ENCODE assay signal across 8 mouse cellular contexts in the genomic region with DNA sequence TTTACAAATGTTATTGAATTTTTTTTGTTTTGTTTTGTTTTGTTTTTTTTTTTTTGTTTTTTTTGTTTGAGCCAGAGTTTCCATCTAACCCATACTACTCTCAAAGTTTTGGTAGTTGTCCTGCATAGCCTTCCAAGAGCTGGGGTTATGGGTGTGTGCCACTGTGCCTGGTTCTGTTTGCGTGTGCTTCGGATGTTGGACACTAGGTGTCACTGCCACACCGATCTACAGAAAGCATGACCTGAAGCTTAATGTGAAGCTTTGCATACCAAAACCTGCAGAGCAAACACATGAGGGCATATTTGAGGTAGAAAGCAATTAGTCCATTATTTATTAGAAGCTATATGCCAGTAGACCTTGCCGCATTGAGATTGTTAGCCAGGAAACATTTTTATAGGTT. TPM values are rescaled to one million over a fixed set of nuclear protein-coding genes. Genes with fewer than 3 reads are reported as not detected.
DNase-seq lines count a peak whose midpoint lies in the region; ATAC-seq and TF ChIP-seq lines count a peak whose summit lies in the region.

No protein-coding gene starts in this region.

- no peak overlapping the region for H3K27ac ChIP-seq in neural tube, embryonic 15.5 days (replicated peaks)
- no peak overlapping the region for H3K27ac ChIP-seq in forebrain, postnatal 0 days (ENCODE audit: low read depth, low read length)
- no peak overlapping the region for H3K27ac ChIP-seq in hindbrain, embryonic 15.5 days (replicated peaks)
- H3K27ac ChIP-seq in midbrain, postnatal 0 days (ENCODE audit: low read depth, low read length), result no peak overlapping the region
- no peak overlapping the region for H3K27ac ChIP-seq in stomach, postnatal 0 days (replicated peaks)

- H3K9me3 ChIP-seq in neural tube, embryonic 15.5 days (replicated peaks), result no peaks in the 10 kb centered on the region
- H3K9me3 ChIP-seq in forebrain, postnatal 0 days (ENCODE audit: low read length), result no peaks in the 10 kb centered on the region
- H3K9me3 ChIP-seq in hindbrain, embryonic 15.5 days, result no peaks in the 10 kb centered on the region
- no peaks in the 10 kb centered on the region for H3K9me3 ChIP-seq in midbrain, postnatal 0 days (ENCODE audit: low read length)
- no peaks in the 10 kb centered on the region for H3K9me3 ChIP-seq in stomach, postnatal 0 days (ENCODE audit: control insufficient read depth, low read length)

- TF ChIP-seq CTCF in forebrain, postnatal 0 days (IDR thresholded peaks at IDR 0.05; ENCODE audit: low read depth), result peak; percentile 91
- peak; percentile 95 for TF ChIP-seq CTCF in midbrain, postnatal 0 days (IDR thresholded peaks at IDR 0.05)
- TF ChIP-seq CTCF in stomach, postnatal 0 days (IDR thresholded peaks at IDR 0.05; ENCODE audit: low read depth), result peak; percentile 95

- no peak overlapping the region for H3K9ac ChIP-seq in neural tube, embryonic 15.5 days (replicated peaks)
- no peak overlapping the region for H3K9ac ChIP-seq in forebrain, postnatal 0 days
- H3K9ac ChIP-seq in hindbrain, embryonic 15.5 days, result no peak overlapping the region
- no peak overlapping the region for H3K9ac ChIP-seq in midbrain, postnatal 0 days (replicated peaks; ENCODE audit: low read length, poor library complexity, severe bottlenecking)
- H3K9ac ChIP-seq in stomach, postnatal 0 days (ENCODE audit: low read length), result no peak overlapping the region

- no peak for TF ChIP-seq EP300 in stomach, postnatal 0 days (optimal IDR thresholded peaks at IDR 0.05)

- ATAC-seq in neural tube, embryonic 15.5 days (ENCODE audit: low FRiP score), result no peak
- peak; percentile 67 for ATAC-seq in forebrain, postnatal 0 days
- peak; percentile 51; the same call in 1 of the 2 replicates for ATAC-seq in hindbrain, embryonic 15.5 days (ENCODE audit: low FRiP score, low read depth)
- no peak for ATAC-seq in midbrain, postnatal 0 days (ENCODE audit: low FRiP score)
- peak; percentile 72 for ATAC-seq in stomach, postnatal 0 days (ENCODE audit: low FRiP score, low TSS enrichment)

- no peaks in the 10 kb centered on the region for H3K27me3 ChIP-seq in neural tube, embryonic 15.5 days (replicated peaks)
- no peaks in the 10 kb centered on the region for H3K27me3 ChIP-seq in forebrain, postnatal 0 days (ENCODE audit: insufficient read depth, low read length)
- H3K27me3 ChIP-seq in hindbrain, embryonic 15.5 days, result no peaks in the 10 kb centered on the region
- H3K27me3 ChIP-seq in midbrain, postnatal 0 days (ENCODE audit: insufficient read depth, low read length), result no peaks in the 10 kb centered on the region
- H3K27me3 ChIP-seq in stomach, postnatal 0 days (ENCODE audit: control insufficient read depth, insufficient read depth, low read length), result no peaks in the 10 kb centered on the region

- intact Hi-C loops in left cerebral cortex, postnatal 25 days (cut with DNase I), result loop anchor here (5.0 to 10.0 kb wide), 5 partner anchors 83 to 790 kb away; no protein-coding TSS in a partner anchor

- H3K4me3 ChIP-seq in neural tube, embryonic 15.5 days (replicated peaks), result no peak overlapping the region
- H3K4me3 ChIP-seq in forebrain, postnatal 0 days (ENCODE audit: low read depth, low read length), result no peak overlapping the region
- no peak overlapping the region for H3K4me3 ChIP-seq in hindbrain, embryonic 15.5 days
- H3K4me3 ChIP-seq in midbrain, postnatal 0 days (ENCODE audit: low read depth, low read length), result no peak overlapping the region
- no peak overlapping the region for H3K4me3 ChIP-seq in stomach, postnatal 0 days (ENCODE audit: low read depth, low read length)

- H3K36me3 ChIP-seq in neural tube, embryonic 15.5 days, result no peaks in the 10 kb centered on the region
- H3K36me3 ChIP-seq in forebrain, postnatal 0 days (ENCODE audit: insufficient read depth), result no peaks in the 10 kb centered on the region
- H3K36me3 ChIP-seq in hindbrain, embryonic 15.5 days, result no peaks in the 10 kb centered on the region
- H3K36me3 ChIP-seq in midbrain, postnatal 0 days (ENCODE audit: insufficient read depth, low read length), result peaks cover 2% of the 10 kb centered on the region; the same call in 1 of the 2 replicates
- H3K36me3 ChIP-seq in stomach, postnatal 0 days (ENCODE audit: control insufficient read depth, insufficient read depth, low read length), result no peaks in the 10 kb centered on the region

- WGBS in neural tube, embryonic 15.5 days, result 10% methylated on average over 4 of the region's 4 CpGs
- WGBS in forebrain, postnatal 0 days, result 16% methylated on average over 4 of the region's 4 CpGs
- 10% methylated on average over 4 of the region's 4 CpGs for WGBS in hindbrain, embryonic 15.5 days
- 17% methylated on average over 4 of the region's 4 CpGs for WGBS in midbrain, postnatal 0 days
- WGBS in stomach, postnatal 0 days, result 12% methylated on average over 4 of the region's 4 CpGs

- H3K4me2 ChIP-seq in neural tube, embryonic 15.5 days, result no peak overlapping the region
- no peak overlapping the region for H3K4me2 ChIP-seq in forebrain, postnatal 0 days (ENCODE audit: low read depth)
- no peak overlapping the region for H3K4me2 ChIP-seq in hindbrain, embryonic 15.5 days
- no peak overlapping the region for H3K4me2 ChIP-seq in midbrain, postnatal 0 days (ENCODE audit: low read depth, low read length, poor library complexity, severe bottlenecking)
- no peak overlapping the region for H3K4me2 ChIP-seq in stomach, postnatal 0 days (replicated peaks; ENCODE audit: low read depth)

- H3K4me1 ChIP-seq in neural tube, embryonic 15.5 days, result peaks cover 3% of the 10 kb centered on the region; the same call in 1 of the 2 replicates
- no peaks in the 10 kb centered on the region for H3K4me1 ChIP-seq in forebrain, postnatal 0 days (ENCODE audit: insufficient read depth)
- no peaks in the 10 kb centered on the region for H3K4me1 ChIP-seq in hindbrain, embryonic 15.5 days (replicated peaks)
- H3K4me1 ChIP-seq in midbrain, postnatal 0 days (ENCODE audit: insufficient read depth, low read length), result no peaks in the 10 kb centered on the region
- H3K4me1 ChIP-seq in stomach, postnatal 0 days (replicated peaks; ENCODE audit: control insufficient read depth, insufficient read depth), result no peaks in the 10 kb centered on the region

- peak; percentile 62 for DNase-seq in neural tube, embryonic 10.5 days (ENCODE audit: extremely low spot score, low spot score)
- peak; percentile 54 for DNase-seq in cerebellum, adult 11 months
- peak; percentile 84 for DNase-seq in forebrain, postnatal 0 days
- peak; percentile 71 to 78 for DNase-seq in left cerebral cortex, postnatal 25 days (ENCODE audit: low spot score in 2 of 2)
- DNase-seq in midbrain, postnatal 0 days (ENCODE audit: low spot score), result peak; percentile 72
- peak; percentile 78 for DNase-seq in stomach, postnatal 0 days (ENCODE audit: low spot score)

RNA-seq across cellular contexts. Expression of a gene that starts 29.1 kb away (rescaled TPM):
- 30.0 and 31.6 TPM in 2 replicates for polyA plus RNA-seq in neural tube, embryonic 15.5 days (2015; fragmentation: Nextera tagmentation; extraction: Ambion mirVana)
- 29.3 and 33.1 TPM in 2 replicates for total RNA-seq in forebrain, postnatal 0 days (2014; rRNA removed)
- 30.3 and 31.6 TPM in 2 replicates for polyA plus RNA-seq in forebrain, postnatal 0 days (2015; fragmentation: Nextera tagmentation; extraction: Ambion mirVana)
- 31.3 and 31.9 TPM in 2 replicates for polyA plus RNA-seq in hindbrain, embryonic 15.5 days (2015; fragmentation: Nextera tagmentation; extraction: Ambion mirVana)
- 10 to 100 TPM; 65.4 to 69.7 TPM for total RNA-seq in left cerebral cortex, postnatal 25 days (2021)
- total RNA-seq in midbrain, postnatal 0 days (2014; rRNA removed), result 34.7 and 36.3 TPM in 2 replicates
- polyA plus RNA-seq in midbrain, postnatal 0 days (2015; fragmentation: Nextera tagmentation; extraction: Ambion mirVana), result 28.4 and 32.7 TPM in 2 replicates
- 16.5 and 20.4 TPM in 2 replicates for polyA plus RNA-seq in stomach, postnatal 0 days (2015; fragmentation: Nextera tagmentation; extraction: Ambion mirVana)

Comparison
In these comparisons a context has a peak if more than half of its experiments do, and no peak if none do; other contexts are left out.
1. ATAC-seq: peak in forebrain, postnatal 0 days (single experiment), hindbrain, embryonic 15.5 days (single experiment) and stomach, postnatal 0 days (single experiment); none in neural tube, embryonic 15.5 days (single experiment) and midbrain, postnatal 0 days (single experiment).
2. Peak in every context shown above with its lines, with median percentiles within 50 percentile points of each other: DNase-seq and CTCF ChIP-seq.